Mouse (Mus musculus): Measurements from ENCODE around the gene Vmn2r111. TPM values are rescaled to one million over a fixed set of nuclear protein-coding genes. Genes with fewer than 3 reads are reported as not detected.
"Not testable (repeated sequence)": the region's sequence is repeated elsewhere in the genome, so short reads cannot be mapped to it uniquely, and the experiment has no call there.

Gene Vmn2r111
- not detected in 2 replicates for polyA plus RNA-seq (2015; fragmentation: Nextera tagmentation; extraction: Ambion mirVana)

GRCm38 (mm10) chr17:22573382-22573781, at the start of gene Vmn2r111:
Gene Vmn2r111, minus strand, starts transcription at chr17:22573482.
- ATAC-seq (replicated peaks; ENCODE audit: insufficient number of reproducible peaks, insufficient read depth, low FRiP score, low read depth); H3K36me3 ChIP-seq; H3K9ac ChIP-seq; H3K27me3 ChIP-seq; H3K27ac ChIP-seq; H3K9me3 ChIP-seq (replicated peaks); H3K4me3 ChIP-seq; H3K4me1 ChIP-seq (replicated peaks); H3K4me2 ChIP-seq: not testable (repeated sequence)
- 27% methylated on average over 1 of the region's 1 CpGs for WGBS

GRCm38 (mm10) chr17:22600651-22601050, 27.4 kb upstream of the Vmn2r111 start, which contains the start of gene Vmn2r112:
Gene Vmn2r112, plus strand, starts transcription at chr17:22600951.
- not testable (repeated sequence) for H3K4me1 ChIP-seq (replicated peaks); H3K27ac ChIP-seq; H3K36me3 ChIP-seq; H3K27me3 ChIP-seq; H3K4me3 ChIP-seq; H3K4me2 ChIP-seq; ATAC-seq (replicated peaks; ENCODE audit: insufficient number of reproducible peaks, insufficient read depth, low FRiP score, low read depth); H3K9ac ChIP-seq; H3K9me3 ChIP-seq (replicated peaks)

- not testable (repeated sequence) for H3K9ac ChIP-seq; H3K9me3 ChIP-seq (replicated peaks); H3K4me2 ChIP-seq; ATAC-seq (replicated peaks; ENCODE audit: insufficient number of reproducible peaks, insufficient read depth, low FRiP score, low read depth); H3K4me1 ChIP-seq (replicated peaks); H3K27me3 ChIP-seq; H3K4me3 ChIP-seq; H3K36me3 ChIP-seq; H3K27ac ChIP-seq
- WGBS, result 74% methylated on average over 7 of the region's 7 CpGs
Measured at GRCm38 (mm10) chr17:22520467-22520866, 52.8 kb downstream of the Vmn2r111 start.

- H3K4me3 ChIP-seq; H3K4me2 ChIP-seq; H3K4me1 ChIP-seq (replicated peaks); H3K36me3 ChIP-seq; H3K9ac ChIP-seq; ATAC-seq (replicated peaks; ENCODE audit: insufficient number of reproducible peaks, insufficient read depth, low FRiP score, low read depth); H3K27me3 ChIP-seq; H3K9me3 ChIP-seq (replicated peaks); H3K27ac ChIP-seq: not testable (repeated sequence)
- WGBS, result 74% methylated on average over 3 of the region's 3 CpGs
Measured at GRCm38 (mm10) chr17:22520037-22520436, 53.2 kb downstream of the Vmn2r111 start.

- Histone ChIP-seq H3K4me3 (no peak overlapping the region), H3K9me3 (replicated peaks) (no peaks in the 10 kb centered on the region), H3K9ac (no peak overlapping the region), H3K27ac (no peak overlapping the region), H3K4me2 (no peak overlapping the region), H3K36me3 (no peaks in the 10 kb centered on the region), H3K4me1 (replicated peaks) (no peaks in the 10 kb centered on the region), H3K27me3 (no peaks in the 10 kb centered on the region)
- no peak for ATAC-seq (replicated peaks; ENCODE audit: insufficient number of reproducible peaks, insufficient read depth, low FRiP score, low read depth)
- WGBS, result 69% methylated on average over 4 of the region's 4 CpGs
Measured at GRCm38 (mm10) chr17:22497120-22497519, 76.2 kb downstream of the Vmn2r111 start.

Other genes starting within 250 kb of the Vmn2r111 start
- gene Zfp944, start 212.1 kb downstream of the Vmn2r111 start, polyA plus RNA-seq (2015; fragmentation: Nextera tagmentation; extraction: Ambion mirVana), result 8.0 and 8.3 TPM in 2 replicates
- 5.5 and 5.7 TPM in 2 replicates for gene Zfp758, start 212.0 kb downstream of the Vmn2r111 start, polyA plus RNA-seq (2015; fragmentation: Nextera tagmentation; extraction: Ambion mirVana)
- 6.5 and 7.6 TPM in 2 replicates for gene Zfp946, start 149.3 kb downstream of the Vmn2r111 start, polyA plus RNA-seq (2015; fragmentation: Nextera tagmentation; extraction: Ambion mirVana)
- not detected in 2 replicates for gene Vmn2r112, start 27.5 kb upstream of the Vmn2r111 start, polyA plus RNA-seq (2015; fragmentation: Nextera tagmentation; extraction: Ambion mirVana)